Mouse (Mus musculus) cerebellum, adult (tissue): ENCODE data around the gene Tiam2.

Source experiments
- ATAC-seq: cut with Nextera tagmentation; 2 replicates; pipeline ENCODE4 v1.9.2; 2017; ENCODE audit warnings: mild to moderate bottlenecking, moderate library complexity, mixed read lengths; ENCODE audit not compliant: insufficient number of reproducible peaks, low FRiP score, low TSS enrichment

The Tiam2 gene

GRCm38 (mm10) chr17:3326148-3326902 lies at the start of gene Tiam2:
Tiam2 (plus strand) TSS chr17:3326573.
- ATAC-seq: no peak

- no peak for ATAC-seq
Observed at GRCm38 (mm10) chr17:3280321-3280720, 46.1 kb upstream of the Tiam2 start.

GRCm38 (mm10) chr17:3281939-3282338 lies 44.4 kb upstream of the Tiam2 start:
- no peak for ATAC-seq

- no peak for ATAC-seq
Observed at GRCm38 (mm10) chr17:3285030-3285671, 41.2 kb upstream of the Tiam2 start.

- ATAC-seq: no peak
Observed at GRCm38 (mm10) chr17:3286123-3286825, 40.1 kb upstream of the Tiam2 start.

GRCm38 (mm10) chr17:3288341-3288740 lies 38.0 kb upstream of the Tiam2 start:
- ATAC-seq: no peak; the same call in 1 of the 2 replicates

GRCm38 (mm10) chr17:3295097-3295496 lies 31.3 kb upstream of the Tiam2 start:
- no peak for ATAC-seq

GRCm38 (mm10) chr17:3299487-3299886 lies 26.9 kb upstream of the Tiam2 start:
- no peak for ATAC-seq

GRCm38 (mm10) chr17:3305926-3306325 lies 20.4 kb upstream of the Tiam2 start:
- ATAC-seq: no peak

GRCm38 (mm10) chr17:3313711-3314624 lies 12.4 kb upstream of the Tiam2 start:
- ATAC-seq: peak; percentile 79; the same call in 1 of the 2 replicates

GRCm38 (mm10) chr17:3314625-3315020 lies 11.8 kb upstream of the Tiam2 start:
- ATAC-seq: no peak

GRCm38 (mm10) chr17:3315581-3315980 lies 10.8 kb upstream of the Tiam2 start:
- ATAC-seq: no peak

GRCm38 (mm10) chr17:3326903-3327279 lies 518 bp downstream of the Tiam2 start:
- ATAC-seq: no peak

- no peak for ATAC-seq
Observed at GRCm38 (mm10) chr17:3327335-3327734, 962 bp downstream of the Tiam2 start.

- ATAC-seq: no peak
Observed at GRCm38 (mm10) chr17:3328820-3329219, 2.4 kb downstream of the Tiam2 start.

- ATAC-seq: no peak
Observed at GRCm38 (mm10) chr17:3329429-3329828, 3.1 kb downstream of the Tiam2 start.

GRCm38 (mm10) chr17:3331721-3332461 lies 5.5 kb downstream of the Tiam2 start:
- ATAC-seq: peak; percentile 94

GRCm38 (mm10) chr17:3336161-3336739 lies 9.9 kb downstream of the Tiam2 start:
- ATAC-seq: no peak

GRCm38 (mm10) chr17:3336887-3337524 lies 10.6 kb downstream of the Tiam2 start:
- peak; percentile 65; the same call in 1 of the 2 replicates for ATAC-seq
